Comparison of ENCODE assay signal across 8 mouse cellular contexts in the genomic region with DNA sequence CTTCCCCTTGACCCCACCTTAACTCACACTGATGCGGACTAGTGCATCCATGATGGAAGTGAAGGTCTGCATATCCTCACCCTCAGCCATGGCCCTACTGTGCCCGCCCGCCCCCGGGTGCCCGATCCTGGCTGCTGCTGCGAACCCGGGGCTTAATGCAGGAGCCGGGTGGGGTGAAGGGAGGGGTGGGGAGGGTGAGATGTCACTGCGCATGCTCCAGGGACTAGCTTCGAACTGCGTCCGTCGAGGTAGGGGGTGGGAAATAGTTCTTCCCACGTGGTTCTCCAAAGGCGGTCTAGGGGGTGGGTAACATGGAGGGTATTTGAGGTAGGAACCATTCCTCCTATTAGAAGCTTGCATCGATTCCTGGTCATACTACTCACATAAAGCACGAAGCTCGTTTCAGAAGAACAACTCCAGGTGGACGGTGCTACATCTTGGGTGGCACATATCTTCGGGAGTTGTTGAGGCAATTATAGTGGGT. TPM values are rescaled to one million over a fixed set of nuclear protein-coding genes. Genes with fewer than 3 reads are reported as not detected.
DNase-seq lines count a peak whose midpoint lies in the region; ATAC-seq and TF ChIP-seq lines count a peak whose summit lies in the region.

A gene (plus strand): TSS at position 279 of the 484 bp plus-strand sequence.

- WGBS in kidney, embryonic 14.5 days = 4% methylated on average over 20 of the region's 20 CpGs
- WGBS in heart, embryonic 10.5 days = 5% methylated on average over 20 of the region's 20 CpGs
- 5% methylated on average over 20 of the region's 20 CpGs for WGBS in stomach, embryonic 15.5 days

- ATAC-seq in kidney, embryonic 14.5 days (ENCODE audit: low FRiP score, low TSS enrichment) = peak; percentile 16; the same call in 1 of the 2 replicates
- no peak for ATAC-seq in megakaryocyte, adult 5-6 weeks (ENCODE audit: poor library complexity, severe bottlenecking)
- ATAC-seq in stomach, embryonic 15.5 days (ENCODE audit: insufficient read depth, low FRiP score, low read depth) = peak; percentile 21; the same call in 1 of the 2 replicates

- TF ChIP-seq CTCF in embryonic fibroblast, embryonic 13.5 days (IDR thresholded peaks at IDR 0.05; ENCODE audit: borderline replicate concordance, insufficient read depth, low read length) = no peak
- TF ChIP-seq CTCF in layer of hippocampus, adult 2 months (conservative IDR thresholded peaks at IDR 0.05) = no peak

- peaks cover 32% of the 10 kb centered on the region for H3K4me1 ChIP-seq in kidney, embryonic 14.5 days (ENCODE audit: control insufficient read depth, insufficient read depth, low read length)
- H3K4me1 ChIP-seq in embryonic fibroblast, embryonic 13.5 days (ENCODE audit: control insufficient read depth, insufficient read depth, low read length) = peaks cover 4% of the 10 kb centered on the region; the same call in 1 of the 2 replicates
- peaks cover 52% of the 10 kb centered on the region for H3K4me1 ChIP-seq in heart, embryonic 10.5 days
- peaks cover 37% of the 10 kb centered on the region for H3K4me1 ChIP-seq in stomach, embryonic 15.5 days

- no peaks in the 10 kb centered on the region for H3K27me3 ChIP-seq in kidney, embryonic 14.5 days (ENCODE audit: control insufficient read depth, insufficient read depth, low read length)
- H3K27me3 ChIP-seq in heart, embryonic 10.5 days (ENCODE audit: insufficient read depth, poor library complexity, severe bottlenecking) = peaks cover 26% of the 10 kb centered on the region
- no peaks in the 10 kb centered on the region for H3K27me3 ChIP-seq in stomach, embryonic 15.5 days (replicated peaks)

- peak; percentile 48 for TF ChIP-seq POLR2A in embryonic fibroblast, embryonic 13.5 days (IDR thresholded peaks at IDR 0.05; ENCODE audit: low read depth, low read length)

- H3K4me3 ChIP-seq in kidney, embryonic 14.5 days (ENCODE audit: low read length) = peak within 1 kb of the TSS; percentile 75
- H3K4me3 ChIP-seq in embryonic fibroblast, embryonic 13.5 days (ENCODE audit: insufficient read depth, low read length) = peak within 1 kb of the TSS; percentile 76
- H3K4me3 ChIP-seq in heart, embryonic 10.5 days = peak within 1 kb of the TSS; percentile 77
- peak within 1 kb of the TSS; percentile 89 for H3K4me3 ChIP-seq in layer of hippocampus, adult 2 months
- peak within 1 kb of the TSS; percentile 71 for H3K4me3 ChIP-seq in stomach, embryonic 15.5 days (replicated peaks)

- H3K9ac ChIP-seq in kidney, embryonic 14.5 days (ENCODE audit: low read depth, low read length) = peak within 1 kb of the TSS; percentile 81
- H3K9ac ChIP-seq in stomach, embryonic 15.5 days = peak within 1 kb of the TSS; percentile 75

- peaks cover 13% of the 10 kb centered on the region for H3K36me3 ChIP-seq in kidney, embryonic 14.5 days (ENCODE audit: control insufficient read depth, insufficient read depth, low read length)
- H3K36me3 ChIP-seq in heart, embryonic 10.5 days = peaks cover 24% of the 10 kb centered on the region
- H3K36me3 ChIP-seq in stomach, embryonic 15.5 days = peaks cover 9% of the 10 kb centered on the region; the same call in 1 of the 2 replicates

- peak within 1 kb of the TSS; percentile 65; the same call in 1 of the 2 replicates for H3K27ac ChIP-seq in kidney, embryonic 14.5 days (ENCODE audit: low read depth, low read length)
- peak within 1 kb of the TSS; percentile 77 for H3K27ac ChIP-seq in embryonic fibroblast, embryonic 13.5 days (ENCODE audit: insufficient read depth, low read length)
- H3K27ac ChIP-seq in heart, embryonic 10.5 days = peak within 1 kb of the TSS; percentile 92
- peak within 1 kb of the TSS; percentile 98 for H3K27ac ChIP-seq in layer of hippocampus, adult 2 months
- H3K27ac ChIP-seq in stomach, embryonic 15.5 days = peak within 1 kb of the TSS; percentile 67

- no peak for DNase-seq in kidney, adult 11 months
- no peak for DNase-seq in adrenal gland, adult 8-10 months
- DNase-seq in heart, embryonic 10.5 days (ENCODE audit: low spot score) = no peak
- DNase-seq in layer of hippocampus, adult 2 months (ENCODE audit: low spot score in 2 of 2) = peak; percentile 78 to 85

- no peaks in the 10 kb centered on the region for H3K9me3 ChIP-seq in kidney, embryonic 14.5 days (ENCODE audit: control insufficient read depth, low read length)
- no peaks in the 10 kb centered on the region for H3K9me3 ChIP-seq in heart, embryonic 10.5 days
- no peaks in the 10 kb centered on the region for H3K9me3 ChIP-seq in stomach, embryonic 15.5 days

- peak within 1 kb of the TSS; percentile 80 for H3K4me2 ChIP-seq in kidney, embryonic 14.5 days (replicated peaks; ENCODE audit: low read depth, low read length)
- peak within 1 kb of the TSS; percentile 81 for H3K4me2 ChIP-seq in stomach, embryonic 15.5 days

RNA-seq across cellular contexts. Expression of the gene that starts here (rescaled TPM):
- 321 and 407 TPM in 2 replicates for polyA plus RNA-seq in kidney, embryonic 14.5 days (2014; fragmentation: Nextera tagmentation; extraction: Ambion mirVana)
- total RNA-seq in adrenal gland, adult 8-10 months (2022) = 100 to 1,000 TPM; 131 to 144 (median 135) TPM
- 265 and 289 TPM in 2 replicates for polyA plus RNA-seq in embryonic fibroblast, embryonic 13.5 days (2011; ENCODE audit: insufficient read length, low read depth, missing spikeins)
- polyA plus RNA-seq in heart, embryonic 10.5 days (2016; fragmentation: Nextera tagmentation; extraction: Ambion mirVana) = 244 and 260 TPM in 2 replicates
- total RNA-seq in layer of hippocampus, adult 2 months (2021) = 10 to 100 TPM; 75.8 to 80.5 TPM
- total RNA-seq in megakaryocyte, adult 5-6 weeks (2015) = 142 and 167 TPM in 2 replicates
- 159 and 189 TPM in 2 replicates for total RNA-seq in megakaryocyte, adult 5-6 weeks (2017)
- polyA plus RNA-seq in stomach, embryonic 15.5 days (2015; fragmentation: Nextera tagmentation; extraction: Ambion mirVana) = 374 and 406 TPM in 2 replicates

Comparison
In these comparisons a context has a peak if more than half of its experiments do, and no peak if none do; other contexts are left out.
1. DNase-seq: peak in layer of hippocampus, adult 2 months (2 of 2); none in kidney, adult 11 months (single experiment), adrenal gland, adult 8-10 months (single experiment) and heart, embryonic 10.5 days (single experiment).
2. Peak in every context shown above with its lines, with median percentiles within 50 percentile points of each other: H3K27ac ChIP-seq and H3K4me3 ChIP-seq.